Comparison of ENCODE assay signal across 10 mouse cellular contexts in the genomic region with DNA sequence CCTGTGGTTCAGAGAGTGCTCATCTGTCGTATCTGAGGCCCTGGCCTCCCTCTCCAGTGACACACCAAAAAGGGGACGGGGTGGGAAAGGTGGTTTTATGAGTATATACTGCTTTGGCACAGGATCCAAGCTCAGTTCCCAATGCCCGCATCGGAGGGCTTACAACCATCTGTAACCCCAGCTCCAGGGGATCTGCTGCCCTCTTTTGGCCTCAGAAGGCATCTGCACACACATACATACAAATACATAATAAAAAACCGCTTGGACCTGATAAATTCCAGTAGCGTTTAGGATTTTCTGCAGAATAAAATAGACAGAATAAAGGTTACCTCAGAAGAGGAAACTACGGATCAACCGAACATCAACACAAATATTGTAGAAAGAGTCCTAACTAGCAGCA. TPM values are rescaled to one million over a fixed set of nuclear protein-coding genes. Genes with fewer than 3 reads are reported as not detected.
DNase-seq lines count a peak whose midpoint lies in the region; ATAC-seq and TF ChIP-seq lines count a peak whose summit lies in the region.
"Had no signal": no experiment of that assay in that cellular context is flagged by ENCODE, and none has a peak within 500 bp of the region (broad histone marks: within the 10 kb centered on the region; RNA-seq: fewer than 3 reads in every experiment).

No protein-coding gene starts in this region.

- 77% methylated on average over 8 of the region's 8 CpGs for WGBS in heart, embryonic 11.5 days (ENCODE audit: insufficient replicate concordance)
- WGBS in midbrain, embryonic 11.5 days: 82% methylated on average over 8 of the region's 8 CpGs
- WGBS in midbrain, embryonic 10.5 days: 83% methylated on average over 8 of the region's 8 CpGs
- 81% methylated on average over 8 of the region's 8 CpGs for WGBS in neural tube, embryonic 15.5 days

- H3K4me2 ChIP-seq in heart, embryonic 11.5 days: no peak overlapping the region
- no peak overlapping the region for H3K4me2 ChIP-seq in midbrain, embryonic 11.5 days
- no peak overlapping the region for H3K4me2 ChIP-seq in neural tube, embryonic 15.5 days

- H3K9me3 ChIP-seq in heart, embryonic 11.5 days (replicated peaks; ENCODE audit: control insufficient read depth, low read length): no peaks in the 10 kb centered on the region
- no peaks in the 10 kb centered on the region for H3K9me3 ChIP-seq in midbrain, embryonic 11.5 days (ENCODE audit: control insufficient read depth, low read length)
- no peaks in the 10 kb centered on the region for H3K9me3 ChIP-seq in midbrain, embryonic 10.5 days (replicated peaks)
- no peaks in the 10 kb centered on the region for H3K9me3 ChIP-seq in neural tube, embryonic 15.5 days (replicated peaks)

- H3K4me1 ChIP-seq in heart, embryonic 11.5 days (ENCODE audit: control insufficient read depth, insufficient read depth, low read length): peaks cover 20% of the 10 kb centered on the region
- H3K4me1 ChIP-seq in midbrain, embryonic 11.5 days (ENCODE audit: control insufficient read depth, insufficient read depth, low read length): no peaks in the 10 kb centered on the region
- H3K4me1 ChIP-seq in midbrain, embryonic 10.5 days: peaks cover 38% of the 10 kb centered on the region
- peaks cover 17% of the 10 kb centered on the region for H3K4me1 ChIP-seq in cortical plate, adult 2 months (ENCODE audit: control insufficient read depth, insufficient read depth, low read length)
- H3K4me1 ChIP-seq in neural tube, embryonic 15.5 days: peaks cover 31% of the 10 kb centered on the region

- peak overlapping the region; percentile 25 for H3K27ac ChIP-seq in heart, embryonic 11.5 days (ENCODE audit: low read depth, low read length)
- H3K27ac ChIP-seq in midbrain, embryonic 11.5 days (ENCODE audit: low read depth, low read length): no peak overlapping the region
- H3K27ac ChIP-seq in midbrain, embryonic 10.5 days (replicated peaks): no peak overlapping the region
- H3K27ac ChIP-seq in cortical plate, adult 2 months (ENCODE audit: insufficient read depth, low read length): no peak overlapping the region
- no peak overlapping the region for H3K27ac ChIP-seq in neural tube, embryonic 15.5 days (replicated peaks)

- H3K36me3 ChIP-seq in heart, embryonic 11.5 days (ENCODE audit: control insufficient read depth, insufficient read depth, low read length): no peaks in the 10 kb centered on the region
- no peaks in the 10 kb centered on the region for H3K36me3 ChIP-seq in midbrain, embryonic 11.5 days (ENCODE audit: control insufficient read depth, insufficient read depth, low read length)
- no peaks in the 10 kb centered on the region for H3K36me3 ChIP-seq in midbrain, embryonic 10.5 days
- 0 out of 2 replicates have a peak, but pooled peaks cover 11% of the 10 kb centered on the region for H3K36me3 ChIP-seq in neural tube, embryonic 15.5 days

- ATAC-seq in heart, embryonic 11.5 days (replicated peaks; ENCODE audit: insufficient number of reproducible peaks, low FRiP score, low TSS enrichment): no peak
- no peak for ATAC-seq in midbrain, embryonic 11.5 days (ENCODE audit: low FRiP score)
- ATAC-seq in neural tube, embryonic 15.5 days (ENCODE audit: low FRiP score): no peak

- no peak for TF ChIP-seq POLR2A in cortical plate, adult 2 months (IDR thresholded peaks at IDR 0.05; ENCODE audit: extremely low read depth, insufficient read depth, low read length)

- H3K4me3 ChIP-seq in heart, embryonic 11.5 days (ENCODE audit: low read depth, low read length): no peak overlapping the region
- no peak overlapping the region for H3K4me3 ChIP-seq in midbrain, embryonic 11.5 days (ENCODE audit: low read depth, low read length)
- H3K4me3 ChIP-seq in midbrain, embryonic 10.5 days: no peak overlapping the region
- no peak overlapping the region for H3K4me3 ChIP-seq in cortical plate, adult 2 months (ENCODE audit: insufficient read depth, low read length)
- H3K4me3 ChIP-seq in neural tube, embryonic 15.5 days (replicated peaks): no peak overlapping the region

- no peak overlapping the region for H3K9ac ChIP-seq in heart, embryonic 11.5 days (ENCODE audit: low read depth, low read length)
- no peak overlapping the region for H3K9ac ChIP-seq in midbrain, embryonic 11.5 days (ENCODE audit: low read length)
- H3K9ac ChIP-seq in neural tube, embryonic 15.5 days (replicated peaks): no peak overlapping the region

- intact Hi-C loops in heart, postnatal 36 days (cut with DNase I): no loop called here

- no peaks in the 10 kb centered on the region for H3K27me3 ChIP-seq in heart, embryonic 11.5 days (ENCODE audit: control insufficient read depth, insufficient read depth, low read length)
- no peaks in the 10 kb centered on the region for H3K27me3 ChIP-seq in midbrain, embryonic 11.5 days (ENCODE audit: control insufficient read depth, insufficient read depth, low read length)
- H3K27me3 ChIP-seq in midbrain, embryonic 10.5 days (ENCODE audit: low read depth, poor library complexity, severe bottlenecking): no peaks in the 10 kb centered on the region
- no peaks in the 10 kb centered on the region for H3K27me3 ChIP-seq in neural tube, embryonic 15.5 days (replicated peaks)

- DNase-seq in heart, postnatal 36 days: no peak
- DNase-seq in midbrain, embryonic 11.5 days (ENCODE audit: low spot score, missing footprints): peak; percentile 74
- DNase-seq in midbrain, embryonic 10.5 days (ENCODE audit: low spot score): no peak
- DNase-seq in retina, postnatal 1 day: peak; percentile 43
- no peak for DNase-seq in right cerebral cortex, postnatal 4 days
- DNase-seq: gastrocnemius, postnatal 36 days; layer of hippocampus, postnatal 36 days had no signal

- TF ChIP-seq CTCF in cortical plate, adult 2 months (IDR thresholded peaks at IDR 0.05; ENCODE audit: extremely low read depth, insufficient read depth, low read length): 0 out of 2 replicates have a peak, but pooled peaks have one; percentile 13

RNA-seq across cellular contexts. Expression of a gene that starts 29.5 kb away (rescaled TPM):
- polyA plus RNA-seq in heart, embryonic 11.5 days (2014; fragmentation: Nextera tagmentation; extraction: Ambion mirVana): 64.9 and 66.8 TPM in 2 replicates
- 10 to 100 TPM; 14.5 to 18.3 TPM for total RNA-seq in heart, postnatal 36 days (2021)
- 101 and 110 TPM in 2 replicates for polyA plus RNA-seq in midbrain, embryonic 11.5 days (2014; fragmentation: Nextera tagmentation; extraction: Ambion mirVana)
- polyA plus RNA-seq in midbrain, embryonic 10.5 days (2016; fragmentation: Nextera tagmentation; extraction: Ambion mirVana): 118 and 120 TPM in 2 replicates
- 36.5 and 37.5 TPM in 2 replicates for polyA plus RNA-seq in cortical plate, adult 2 months (2012; rRNA removed)
- 69.7 and 73.1 TPM in 2 replicates for polyA plus RNA-seq in neural tube, embryonic 15.5 days (2015; fragmentation: Nextera tagmentation; extraction: Ambion mirVana)

RNA-seq across cellular contexts. Expression of a gene that starts 56.7 kb away (rescaled TPM):
- 14.6 and 14.8 TPM in 2 replicates for polyA plus RNA-seq in heart, embryonic 11.5 days (2014; fragmentation: Nextera tagmentation; extraction: Ambion mirVana)
- total RNA-seq in heart, postnatal 36 days (2021): 10 to 100 TPM; 53.3 to 56.8 TPM
- 12.7 and 13.6 TPM in 2 replicates for polyA plus RNA-seq in midbrain, embryonic 11.5 days (2014; fragmentation: Nextera tagmentation; extraction: Ambion mirVana)
- 8.9 and 10.1 TPM in 2 replicates for polyA plus RNA-seq in midbrain, embryonic 10.5 days (2016; fragmentation: Nextera tagmentation; extraction: Ambion mirVana)
- 69.0 and 70.3 TPM in 2 replicates for polyA plus RNA-seq in cortical plate, adult 2 months (2012; rRNA removed)
- 10.0 and 10.6 TPM in 2 replicates for polyA plus RNA-seq in neural tube, embryonic 15.5 days (2015; fragmentation: Nextera tagmentation; extraction: Ambion mirVana)

Comparison
In these comparisons a context has a peak if more than half of its experiments do, and no peak if none do; other contexts are left out.
1. DNase-seq: peak in midbrain, embryonic 11.5 days (single experiment) and retina, postnatal 1 day (single experiment); none in heart, postnatal 36 days (0 of 2), midbrain, embryonic 10.5 days (single experiment) and right cerebral cortex, postnatal 4 days (single experiment).